Mouse (Mus musculus) spleen, adult 2 months (tissue): Measurements from ENCODE around the gene Tekt1.

Experiments used
- CTCF ChIP-seq: fragments of 200-500 bp; IDR thresholded peaks from 2 replicates; pipeline ENCODE4 v1.5.1; 2011; ENCODE audit warnings: mild to moderate bottlenecking, inconsistent platforms; ENCODE audit not compliant: insufficient read depth, insufficient read length, insufficient replicate concordance; ENCODE audit errors: extremely low read depth
- POLR2A ChIP-seq: fragments of 200-500 bp; IDR thresholded peaks from 2 replicates; pipeline ENCODE4 v1.6.1; 2011; ENCODE audit warnings: low read depth, low read length, inconsistent platforms

GRCm38 (mm10) chr11:72338437-72338871 is 23.8 kb downstream of the Tekt1 start:
- no peak for TF ChIP-seq POLR2A
- TF ChIP-seq CTCF = no peak
